Mouse (Mus musculus) lung, postnatal 0 days (tissue): ENCODE data around the gene Ehbp1l1. TPM values are rescaled to one million over a fixed set of nuclear protein-coding genes. Genes with fewer than 3 reads are reported as not detected.
A peak's percentile ranks its signal among the peaks of the same experiment; 100 is the strongest.

ENCODE experiments used
- ATAC-seq: fragments of 200-750 bp; cut with Nextera tagmentation; 2 replicates; pipeline ENCODE4 v1.8.0; 2017; ENCODE audit warnings: moderate library complexity
- DNase-seq: peaks from one replicate; pipeline ENCODE4 v3.0.0-alpha.2; 2016; ENCODE audit warnings: low spot score
- H3K27ac ChIP-seq: fragments of 300-500 bp; sonication (generic); 2 replicates; pipeline ENCODE4 v1.5.1; 2014; ENCODE audit warnings: antibody characterized with exemption, mild to moderate bottlenecking, low read length, mixed read lengths
- H3K27me3 ChIP-seq: fragments of 300-500 bp; sonication (generic); replicated peaks from 2 replicates; pipeline ENCODE4 v1.6.1; 2014; ENCODE audit warnings: low read length, mixed read lengths; ENCODE audit not compliant: insufficient read depth
- H3K36me3 ChIP-seq: fragments of 300-500 bp; sonication (generic); 2 replicates; pipeline ENCODE4 v1.6.1; 2014; ENCODE audit warnings: low read length, mixed read lengths; ENCODE audit not compliant: insufficient read depth
- H3K4me1 ChIP-seq: fragments of 300-500 bp; sonication (generic); 2 replicates; pipeline ENCODE4 v1.6.1; 2014; ENCODE audit warnings: antibody characterized with exemption, low read depth, low read length, mixed read lengths; ENCODE audit not compliant: insufficient read depth
- H3K4me2 ChIP-seq: fragments of 300-500 bp; sonication (generic); replicated peaks from 2 replicates; pipeline ENCODE4 v1.6.1; 2014; ENCODE audit warnings: low read depth, mild to moderate bottlenecking, low read length, moderate library complexity, mixed read lengths
- H3K4me3 ChIP-seq: fragments of 300-500 bp; sonication (generic); 2 replicates; pipeline ENCODE4 v1.5.1; 2014; ENCODE audit warnings: low read depth, low read length
- H3K9ac ChIP-seq: fragments of 300-500 bp; sonication (generic); replicated peaks from 2 replicates; pipeline ENCODE4 v1.6.1; 2014; ENCODE audit warnings: low read depth, mild to moderate bottlenecking
- H3K9me3 ChIP-seq: fragments of 300-500 bp; sonication (generic); 2 replicates; pipeline ENCODE4 v1.6.1; 2016; ENCODE audit warnings: low read length, mixed read lengths
- CTCF ChIP-seq: IDR thresholded peaks from 2 replicates; pipeline ENCODE4 v1.5.1; 2016; ENCODE audit warnings: antibody characterized with exemption, mild to moderate bottlenecking
- EP300 ChIP-seq: IDR thresholded peaks from 2 replicates; pipeline ENCODE4 v1.6.1; 2016; ENCODE audit warnings: antibody characterized with exemption, mild to moderate bottlenecking, control low read depth
- WGBS: fragments of 180-500 bp; shearing (Covaris S2); extraction: QIAGEN DNeasy Blood & Tissue Kit; methylation state at CpG from one replicate; pipeline ENCODE4 v1.1.7; 2014; 5-methylcytosine and 5-hydroxymethylcytosine counted together
- polyA plus RNA-seq: library from polyadenylated mRNA; unstranded; fragments of >200 nt; fragmentation: Nextera tagmentation; extraction: Ambion mirVana; gene quantifications from 2 replicates; pipeline ENCODE4 v1.2.1, GENCODE M21; 2015

Ehbp1l1 gene
- polyA plus RNA-seq, 1 experiment from 2014 or later = 19.3 TPM

DNA sequence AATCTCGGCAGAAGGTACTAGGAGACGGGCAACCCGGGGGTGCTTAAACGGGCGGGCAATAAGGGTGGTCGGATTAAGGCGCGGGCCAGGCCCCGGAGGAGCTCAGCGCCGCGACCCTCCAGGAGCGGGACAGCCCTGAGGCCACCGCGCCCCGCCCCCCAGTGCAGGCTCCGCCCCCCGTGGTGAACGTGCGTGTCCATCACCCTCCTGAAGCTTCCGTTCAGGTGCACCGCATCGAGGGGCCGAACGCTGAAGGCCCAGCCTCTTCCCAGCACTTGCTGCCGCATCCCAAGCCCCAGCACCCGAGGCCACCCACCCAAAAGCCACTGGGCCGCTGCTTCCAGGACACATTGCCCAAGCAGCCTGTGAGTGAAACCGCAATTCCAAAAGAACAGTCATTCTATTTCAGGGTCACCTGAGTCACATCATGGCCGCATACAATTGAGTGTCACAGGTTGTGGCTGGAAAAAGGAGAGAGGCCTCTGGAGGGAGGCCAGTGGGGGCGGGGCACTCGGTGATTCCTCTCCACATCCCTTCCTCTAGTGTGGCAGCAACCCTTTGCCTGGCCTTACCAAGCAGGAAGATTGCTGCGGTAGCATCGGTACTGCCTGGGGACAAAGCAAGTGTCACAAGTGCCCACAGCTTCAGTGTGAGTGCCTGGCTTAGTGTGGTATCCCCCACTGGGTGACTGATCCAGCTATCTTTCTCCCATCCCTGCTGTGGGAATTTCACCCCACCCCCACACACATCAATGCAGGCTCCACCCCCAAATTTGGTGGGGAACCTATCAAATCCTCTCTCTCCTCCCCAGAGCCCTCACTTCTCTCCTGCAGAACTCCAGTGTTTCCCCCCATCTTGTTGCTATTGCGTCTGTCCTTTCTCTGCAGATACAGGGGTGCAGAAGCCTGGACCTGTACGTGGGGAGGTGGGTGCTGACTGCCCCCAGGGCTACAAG is 19.9 kb upstream of the Ehbp1l1 start:
- Histone ChIP-seq H3K4me1 (peaks cover 21% of the 10 kb centered on the region), H3K27ac (no peak overlapping the region), H3K4me3 (peak overlapping the region; percentile 2; the same call in 1 of the 2 replicates), H3K9me3 (no peaks in the 10 kb centered on the region), H3K4me2 (peak overlapping the region; percentile 45), H3K9ac (no peak overlapping the region), H3K36me3 (no peaks in the 10 kb centered on the region), H3K27me3 (no peaks in the 10 kb centered on the region)
- no peak for TF ChIP-seq CTCF
- no peak for TF ChIP-seq EP300
- peak; percentile 13 for DNase-seq
- 13% methylated on average over 33 of the region's 36 CpGs for WGBS
- ATAC-seq = no peak

DNA sequence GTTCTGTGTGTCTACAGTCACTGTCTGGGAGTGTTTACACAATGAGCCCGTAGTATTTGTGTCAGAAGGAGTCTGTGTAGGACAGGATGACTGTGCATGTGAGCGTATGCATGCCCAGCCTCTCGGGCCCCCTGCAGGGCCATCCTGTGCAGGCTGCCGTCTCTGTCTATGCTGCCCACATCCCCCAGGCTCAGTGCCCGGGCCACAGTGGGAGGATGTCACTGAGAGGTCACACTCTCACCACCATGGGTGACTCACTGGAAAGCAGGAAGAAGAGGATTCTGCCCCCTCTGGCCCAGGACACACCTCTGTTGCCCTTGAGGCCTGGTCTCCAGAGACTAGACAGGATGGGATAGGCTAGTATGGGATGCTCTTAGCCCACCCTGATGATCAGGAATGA is 17.5 kb upstream of the Ehbp1l1 start:
- Histone ChIP-seq H3K4me1 (peaks cover 33% of the 10 kb centered on the region), H3K36me3 (no peaks in the 10 kb centered on the region), H3K9ac (no peak overlapping the region), H3K27me3 (no peaks in the 10 kb centered on the region), H3K9me3 (no peaks in the 10 kb centered on the region), H3K27ac (no peak overlapping the region), H3K4me3 (no peak overlapping the region), H3K4me2 (peak overlapping the region; percentile 96)
- peak; percentile 44 for ATAC-seq
- peak; percentile 66 for DNase-seq
- 18% methylated on average over 5 of the region's 5 CpGs for WGBS
- TF ChIP-seq EP300 = no peak
- TF ChIP-seq CTCF = peak; percentile 49

DNA sequence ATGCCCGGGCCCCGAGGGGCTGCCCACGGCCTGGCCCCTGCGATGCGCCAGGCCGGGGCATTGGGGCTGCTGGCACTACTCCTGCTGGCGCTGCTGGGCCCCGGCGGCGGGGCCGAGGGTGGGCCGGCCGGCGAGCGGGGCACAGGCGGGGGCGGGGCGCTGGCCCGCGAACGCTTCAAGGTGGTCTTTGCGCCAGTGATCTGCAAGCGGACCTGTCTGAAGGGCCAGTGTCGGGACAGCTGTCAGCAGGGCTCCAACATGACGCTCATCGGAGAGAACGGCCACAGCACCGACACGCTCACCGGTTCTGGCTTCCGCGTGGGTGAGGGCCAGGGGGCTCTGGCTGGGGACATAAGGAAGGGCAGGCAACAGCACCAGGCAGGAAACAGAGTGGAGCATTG is 16.1 kb upstream of the Ehbp1l1 start:
- H3K27ac ChIP-seq = peak overlapping the region; percentile 89
- peak overlapping the region; percentile 72 for H3K4me3 ChIP-seq
- no peaks in the 10 kb centered on the region for H3K27me3 ChIP-seq
- H3K9ac ChIP-seq = peak overlapping the region; percentile 84
- peaks cover 33% of the 10 kb centered on the region for H3K4me1 ChIP-seq
- H3K36me3 ChIP-seq = no peaks in the 10 kb centered on the region
- ATAC-seq = peak; percentile 3; the same call in 1 of the 2 replicates
- no peaks in the 10 kb centered on the region for H3K9me3 ChIP-seq
- H3K4me2 ChIP-seq = peak overlapping the region; percentile 96
- WGBS = 4% methylated on average over 32 of the region's 32 CpGs
- DNase-seq = no peak
- TF ChIP-seq CTCF (no peak), EP300 (no peak)

GRCm38 (mm10) chr19:5741641-5742240 is 15.6 kb upstream of the Ehbp1l1 start:
- TF ChIP-seq EP300 (no peak), CTCF (peak; percentile 25)
- WGBS = 4% methylated on average over 39 of the region's 55 CpGs
- Histone ChIP-seq H3K27ac (peak overlapping the region; percentile 89), H3K9ac (peak overlapping the region; percentile 84), H3K9me3 (no peaks in the 10 kb centered on the region), H3K27me3 (no peaks in the 10 kb centered on the region), H3K4me2 (peak overlapping the region; percentile 96), H3K4me3 (peak overlapping the region; percentile 72), H3K36me3 (no peaks in the 10 kb centered on the region), H3K4me1 (peaks cover 33% of the 10 kb centered on the region)
- peak; percentile 93 for DNase-seq
- ATAC-seq = peak; percentile 73

DNA sequence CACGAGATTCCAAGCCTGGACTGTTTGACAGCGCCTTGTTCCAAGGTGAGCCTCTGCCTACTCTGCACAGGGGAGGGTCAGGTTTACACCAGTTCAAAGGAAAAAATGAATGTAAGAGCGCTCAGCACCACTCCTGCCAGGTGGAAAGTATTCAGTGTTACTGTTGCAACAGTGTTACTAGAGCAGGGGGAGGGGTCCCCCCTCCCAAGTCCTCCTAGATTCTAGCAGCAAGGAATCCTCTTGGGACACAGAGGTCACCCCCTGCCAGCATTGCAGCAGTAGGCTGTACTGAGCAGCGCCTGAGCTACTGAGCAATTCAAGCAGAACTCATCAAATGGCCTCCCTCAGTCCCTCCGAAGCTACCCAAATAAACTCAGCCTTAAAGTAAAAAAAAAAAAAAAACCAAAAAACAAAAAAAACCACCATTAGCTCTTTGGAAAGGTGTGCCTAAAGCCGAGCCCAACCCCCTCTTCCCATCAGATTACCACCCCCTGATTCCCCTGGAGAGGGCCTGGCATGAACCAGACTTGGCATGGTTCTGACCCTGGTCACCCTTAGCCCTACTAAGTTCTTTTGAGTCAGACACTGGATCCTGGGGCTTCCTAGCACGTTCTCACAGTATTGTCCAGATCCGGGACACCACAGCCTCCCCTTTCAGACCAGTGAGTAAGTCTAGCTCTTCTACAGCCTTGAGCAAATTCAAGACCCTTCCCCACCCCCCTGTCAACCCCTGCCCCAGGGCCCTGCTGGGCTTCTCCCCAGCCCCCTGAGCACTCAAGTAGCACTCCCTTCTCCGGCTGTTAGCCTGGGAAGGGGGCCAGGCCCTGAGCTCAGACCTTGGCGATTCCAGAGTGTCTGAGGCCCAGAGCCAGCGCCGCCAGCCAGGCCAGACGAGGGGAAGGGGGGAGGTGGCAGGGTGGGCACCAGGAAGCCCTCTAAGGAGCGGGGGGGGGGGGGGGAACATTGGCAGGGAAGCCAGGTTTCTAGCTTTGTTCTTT is 14.5 kb upstream of the Ehbp1l1 start, which contains the start of gene Ltbp3:
TSS of gene Ltbp3 (plus strand) at position 585 of the 998 bp plus-strand sequence.
- H3K9me3 ChIP-seq = no peaks in the 10 kb centered on the region
- peak within 1 kb of the TSS; percentile 96 for H3K4me2 ChIP-seq
- WGBS = 15% methylated on average over 12 of the region's 14 CpGs
- no peaks in the 10 kb centered on the region for H3K27me3 ChIP-seq
- no peak for TF ChIP-seq CTCF
- TF ChIP-seq EP300 = peak; percentile 72
- peak within 1 kb of the TSS; percentile 72 for H3K4me3 ChIP-seq
- no peaks in the 10 kb centered on the region for H3K36me3 ChIP-seq
- ATAC-seq = peak; percentile 71
- peaks cover 26% of the 10 kb centered on the region for H3K4me1 ChIP-seq
- peak within 1 kb of the TSS; percentile 89 for H3K27ac ChIP-seq
- DNase-seq = peak; percentile 93
- peak within 1 kb of the TSS; percentile 84 for H3K9ac ChIP-seq
